Mouse (Mus musculus): ENCODE measurements around the gene Mecom.

GRCm38 (mm10) chr3:30189325-30189724 is 358.5 kb downstream of the Mecom start:
- TF ChIP-seq ZC3H11A (IDR thresholded peaks at IDR 0.05; ENCODE audit: borderline replicate concordance, low read depth, low read length) = no peak
- TF ChIP-seq HCFC1 (IDR thresholded peaks at IDR 0.05; ENCODE audit: borderline replicate concordance, insufficient read depth, low read length) = no peak
